Mouse (Mus musculus): ENCODE measurements at regions not wholly inside any gene's neighbourhood (a gene's known extent, or its start where the extent isn't known, plus 50 kb on each side); places are given as distances from the start of the nearest gene placed in this dataset.

DNA sequence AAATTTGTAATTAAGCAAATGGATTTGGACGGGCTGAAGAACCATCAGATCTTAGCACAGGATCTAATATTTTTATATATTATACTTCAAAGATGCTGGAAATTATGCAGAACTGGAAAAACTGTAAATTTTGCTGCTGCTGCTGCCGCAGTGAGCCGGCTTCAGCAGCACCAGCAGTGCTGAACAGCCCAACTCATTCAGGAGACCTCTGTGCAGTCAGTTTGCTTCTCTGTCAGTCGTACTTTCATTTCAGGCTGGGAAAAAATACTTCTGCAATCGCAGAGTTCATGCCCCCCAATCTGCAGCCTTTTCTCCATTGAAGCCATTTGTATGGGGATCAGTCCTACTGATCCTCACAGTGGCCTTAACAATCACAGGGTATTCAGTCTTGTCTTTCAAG lies 53.4 kb upstream of the Trpc3 start:
- no peak for DNase-seq (ENCODE audit: low read depth, low spot score)

- DNase-seq (ENCODE audit: low read depth, low spot score), result no peak
Observed at GRCm38 (mm10) chr3:36754358-36754950, 64.5 kb upstream of the Trpc3 start.

DNA sequence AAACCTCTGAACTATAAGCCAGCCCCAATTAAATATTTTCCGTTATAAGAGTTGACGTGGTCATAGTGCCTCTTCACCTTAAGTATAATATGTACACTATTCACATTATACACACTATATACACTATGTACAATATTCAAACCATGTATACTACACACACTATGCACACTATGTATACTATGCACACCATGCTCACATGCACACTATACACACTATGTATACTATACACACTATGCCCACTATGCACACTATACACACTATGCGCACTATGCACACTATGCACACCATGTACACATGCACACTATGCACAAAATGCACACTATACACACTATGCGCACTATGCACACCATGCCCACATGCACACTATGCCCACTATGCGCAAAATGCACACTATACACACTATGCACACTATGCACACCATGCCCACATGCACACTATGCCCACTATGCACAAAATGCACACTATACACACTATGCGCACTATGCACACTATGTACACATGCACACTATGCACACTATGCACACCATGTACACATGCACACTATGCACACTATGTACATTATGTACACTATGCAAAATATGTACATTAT lies 72.2 kb upstream of the Trpc3 start:
- DNase-seq (ENCODE audit: low read depth, low spot score), result no peak

GRCm38 (mm10) chr3:36762847-36763246 lies 72.9 kb upstream of the Trpc3 start:
- no peak for DNase-seq (ENCODE audit: low read depth, low spot score)

DNA sequence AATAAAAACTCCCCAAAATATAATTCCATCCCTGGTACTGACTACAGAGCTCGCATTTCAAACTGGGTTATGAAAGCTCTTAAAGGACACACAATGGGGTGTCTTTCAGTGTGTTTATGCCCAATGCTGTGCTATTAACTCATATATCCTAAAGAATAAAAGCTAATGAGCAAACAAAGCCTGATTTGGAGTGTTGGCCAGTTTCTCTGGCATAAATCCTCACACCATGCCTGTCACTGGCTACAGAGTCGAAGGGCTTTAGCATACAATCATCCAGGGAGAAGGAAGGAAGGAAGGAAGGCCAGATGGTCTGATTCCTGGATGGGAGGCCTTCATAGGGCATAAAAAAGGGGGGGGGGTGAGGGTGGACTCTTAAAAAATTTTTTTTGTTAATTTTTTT lies 74.8 kb upstream of the Trpc3 start:
- no peak for DNase-seq (ENCODE audit: low read depth, low spot score)

- DNase-seq (ENCODE audit: low read depth, low spot score), result no peak
Observed at GRCm38 (mm10) chr3:36770096-36770495, 80.1 kb upstream of the Trpc3 start.

DNA sequence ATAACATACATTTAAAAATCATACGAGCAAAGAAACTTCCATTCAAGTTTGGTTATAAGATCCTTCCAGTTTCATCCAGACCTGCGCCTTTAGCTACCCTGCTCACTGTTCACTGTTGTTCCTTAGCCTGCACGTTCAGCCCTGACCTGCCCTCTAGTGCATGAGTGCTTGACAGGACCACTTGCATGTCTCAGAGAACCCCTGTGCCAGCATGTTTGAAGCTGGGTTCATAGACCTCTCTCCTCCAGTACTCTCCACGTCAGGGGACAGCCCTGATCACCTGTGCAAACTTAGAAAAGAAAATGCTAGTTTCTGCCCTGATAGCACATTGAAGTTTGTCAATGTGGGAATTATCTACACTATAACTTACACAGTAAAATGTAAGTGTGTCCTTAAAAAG lies 81.0 kb upstream of the Trpc3 start:
- no peak for DNase-seq (ENCODE audit: low read depth, low spot score)

DNA sequence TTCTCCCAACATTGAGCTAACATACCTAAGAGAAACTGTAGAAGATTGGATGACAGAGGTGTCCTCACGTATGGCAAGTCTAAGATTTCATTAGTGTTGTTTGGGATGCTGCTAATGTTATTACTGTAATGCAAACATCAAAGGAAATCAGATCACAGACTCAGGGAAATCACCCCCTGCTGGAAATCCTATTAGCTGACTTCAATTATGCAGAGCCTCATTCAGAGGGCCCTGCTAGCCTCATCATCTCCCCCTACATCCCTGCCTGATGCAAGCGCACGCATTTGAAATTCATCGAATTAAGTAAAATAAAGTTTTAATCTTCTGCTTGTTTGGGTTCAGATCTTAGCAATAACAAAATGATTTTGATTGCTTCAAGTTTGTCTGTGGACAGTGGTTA lies 84.1 kb upstream of the Trpc3 start:
- DNase-seq (ENCODE audit: low read depth, low spot score), result no peak

DNA sequence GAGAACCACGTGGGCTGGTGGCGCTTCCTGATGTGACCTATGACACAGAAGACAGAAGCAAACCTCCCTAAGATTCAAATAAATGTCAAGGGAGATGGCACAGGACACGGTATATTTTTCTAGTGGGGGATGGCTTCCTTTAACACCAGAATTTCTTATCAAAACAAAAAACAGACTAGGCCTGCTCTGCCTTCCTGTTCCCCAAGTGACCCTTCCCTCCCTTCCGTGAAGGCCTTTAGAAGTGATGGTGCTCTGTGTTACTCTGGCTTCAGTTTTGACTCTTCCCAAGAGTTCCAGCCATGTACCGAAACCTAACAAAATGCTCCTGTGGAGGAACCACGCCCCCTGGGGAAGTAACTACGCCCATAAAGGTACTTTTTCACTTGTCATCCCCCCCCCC lies 84.5 kb upstream of the 4932438A13Rik start:
- DNase-seq (ENCODE audit: low read depth, low spot score), result no peak

DNA sequence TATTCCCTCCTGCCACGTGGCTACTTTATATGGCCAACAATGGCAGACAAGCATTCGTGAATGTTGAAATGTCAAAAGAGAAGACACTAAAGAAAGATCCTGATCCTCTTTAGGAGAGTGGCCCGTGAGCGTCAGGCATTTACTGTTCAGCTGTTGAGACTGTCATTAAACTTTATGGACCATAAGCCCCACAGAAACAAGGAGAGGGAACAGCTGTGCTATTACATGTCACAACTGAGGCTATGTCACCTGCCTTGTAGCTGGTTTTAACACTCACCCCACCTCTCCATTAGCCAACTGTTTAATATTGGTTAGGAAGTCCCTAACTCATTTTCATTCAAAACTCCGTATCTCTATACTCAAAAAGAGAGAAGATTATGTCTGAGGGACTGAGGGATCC lies 76.3 kb upstream of the 4932438A13Rik start:
- DNase-seq (ENCODE audit: low read depth, low spot score), result no peak

GRCm38 (mm10) chr3:36790245-36790644 lies 72.7 kb upstream of the 4932438A13Rik start:
- DNase-seq (ENCODE audit: low read depth, low spot score), result no peak

- DNase-seq (ENCODE audit: low read depth, low spot score), result no peak
Observed at GRCm38 (mm10) chr3:36797025-36797424, 65.9 kb upstream of the 4932438A13Rik start.

- peak; percentile 7 for DNase-seq (ENCODE audit: low read depth, low spot score)
Observed at GRCm38 (mm10) chr3:36798160-36798823, 64.6 kb upstream of the 4932438A13Rik start.

DNA sequence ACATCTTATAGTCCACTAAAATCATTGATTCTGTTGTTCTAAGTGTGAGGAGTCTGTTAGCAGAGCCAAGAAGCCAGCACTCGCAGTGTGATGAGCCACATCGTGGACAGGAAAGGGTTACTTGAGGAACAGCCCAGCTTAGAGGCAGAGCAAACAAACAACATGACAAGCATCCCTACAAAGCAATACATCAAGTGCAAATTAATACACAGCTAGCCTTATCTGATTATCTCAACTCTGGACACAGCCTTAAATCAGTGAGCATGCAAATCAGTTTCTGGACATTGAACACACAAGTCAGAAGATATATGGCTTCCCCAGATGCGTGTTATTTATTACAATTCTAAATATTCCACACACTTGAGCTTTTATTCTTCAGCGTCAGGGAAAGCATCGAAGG lies 52.4 kb upstream of the 4932438A13Rik start:
- DNase-seq (ENCODE audit: low read depth, low spot score), result no peak
